Mouse (Mus musculus) intestine, embryonic 15.5 days (tissue): Measurements from ENCODE around the gene Ehd4. TPM values are rescaled to one million over a fixed set of nuclear protein-coding genes. Genes with fewer than 3 reads are reported as not detected.
A peak's percentile ranks its signal among the peaks of the same experiment; 100 is the strongest.

Experiments used
- ATAC-seq: fragments of 200-750 bp; cut with Nextera tagmentation; 2 replicates; pipeline ENCODE4 v1.8.0; 2017; ENCODE audit warnings: moderate TSS enrichment, moderate library complexity
- H3K27ac ChIP-seq: fragments of 300-500 bp; sonication (generic); 2 replicates; pipeline ENCODE4 v1.5.1; 2015; ENCODE audit warnings: mild to moderate bottlenecking, inconsistent platforms
- H3K27me3 ChIP-seq: fragments of 300-500 bp; sonication (generic); replicated peaks from 2 replicates; pipeline ENCODE4 v1.6.1; 2015; ENCODE audit warnings: inconsistent platforms
- H3K36me3 ChIP-seq: fragments of 300-500 bp; sonication (generic); 2 replicates; pipeline ENCODE4 v1.6.1; 2015; ENCODE audit warnings: inconsistent platforms
- H3K4me1 ChIP-seq: fragments of 300-500 bp; sonication (generic); replicated peaks from 2 replicates; pipeline ENCODE4 v1.6.1; 2015; ENCODE audit warnings: inconsistent platforms
- H3K4me2 ChIP-seq: fragments of 300-500 bp; sonication (generic); replicated peaks from 2 replicates; pipeline ENCODE4 v1.6.1; 2015; ENCODE audit warnings: mild to moderate bottlenecking, inconsistent platforms
- H3K4me3 ChIP-seq: fragments of 300-500 bp; sonication (generic); replicated peaks from 2 replicates; pipeline ENCODE4 v1.5.1; 2015; ENCODE audit warnings: inconsistent platforms
- H3K9ac ChIP-seq: fragments of 300-500 bp; sonication (generic); 2 replicates; pipeline ENCODE4 v1.6.1; 2015; ENCODE audit warnings: inconsistent platforms
- H3K9me3 ChIP-seq: fragments of 300-500 bp; sonication (generic); 2 replicates; pipeline ENCODE4 v1.6.1; 2016; ENCODE audit warnings: inconsistent platforms
- WGBS: fragments of 180-500 bp; shearing (Covaris S2); methylation state at CpG from one replicate; pipeline ENCODE4 v1.1.7; 2015; 5-methylcytosine and 5-hydroxymethylcytosine counted together
- polyA plus RNA-seq: library from polyadenylated mRNA; unstranded; fragments of >200 nt; fragmentation: Nextera tagmentation; extraction: Ambion mirVana; gene quantifications from 2 replicates; pipeline ENCODE4 v1.2.1, GENCODE M21; 2015

Gene Ehd4
- polyA plus RNA-seq: 50.0 and 50.1 TPM in 2 replicates

DNA sequence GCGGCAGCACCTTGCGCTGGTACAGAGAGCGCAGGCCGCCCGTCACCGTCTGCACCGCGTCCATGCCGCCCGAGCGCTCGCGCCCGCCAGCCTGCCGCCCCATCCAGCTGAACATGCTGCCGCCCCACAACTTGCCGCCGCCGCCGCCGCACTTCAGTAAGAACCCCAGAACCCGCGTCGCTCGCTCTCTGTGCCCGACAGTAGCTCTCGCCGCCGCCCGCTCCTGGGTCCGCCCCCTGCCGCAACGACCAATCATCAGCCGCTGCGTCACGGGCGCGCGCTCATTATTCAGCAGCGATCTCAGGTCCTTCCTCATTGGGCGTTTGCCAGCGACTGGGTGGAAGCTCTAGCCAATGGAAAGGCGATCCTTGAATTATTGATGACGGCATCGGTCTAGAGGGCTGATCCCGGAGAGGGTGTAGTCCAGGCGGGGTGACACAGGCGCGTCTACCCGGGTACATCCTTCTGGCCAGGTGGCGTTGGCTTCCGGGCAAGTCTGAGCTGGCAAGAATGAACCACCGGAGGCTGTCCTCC, at the start of gene Ehd4:
TSS of gene Ehd4 (minus strand) at position 246 of the 534 bp plus-strand sequence.
- no peaks in the 10 kb centered on the region for H3K27me3 ChIP-seq
- H3K9ac ChIP-seq: peak within 1 kb of the TSS; percentile 52
- WGBS: under 1% methylated on average over 53 of the region's 53 CpGs
- H3K36me3 ChIP-seq: no peaks in the 10 kb centered on the region
- peak within 1 kb of the TSS; percentile 68 for H3K27ac ChIP-seq
- no peaks in the 10 kb centered on the region for H3K9me3 ChIP-seq
- peak; percentile 99 for ATAC-seq
- H3K4me3 ChIP-seq: peak within 1 kb of the TSS; percentile 72
- H3K4me1 ChIP-seq: 0 out of 2 replicates have a peak, but pooled peaks cover 2% of the 10 kb centered on the region
- peak within 1 kb of the TSS; percentile 86 for H3K4me2 ChIP-seq

DNA sequence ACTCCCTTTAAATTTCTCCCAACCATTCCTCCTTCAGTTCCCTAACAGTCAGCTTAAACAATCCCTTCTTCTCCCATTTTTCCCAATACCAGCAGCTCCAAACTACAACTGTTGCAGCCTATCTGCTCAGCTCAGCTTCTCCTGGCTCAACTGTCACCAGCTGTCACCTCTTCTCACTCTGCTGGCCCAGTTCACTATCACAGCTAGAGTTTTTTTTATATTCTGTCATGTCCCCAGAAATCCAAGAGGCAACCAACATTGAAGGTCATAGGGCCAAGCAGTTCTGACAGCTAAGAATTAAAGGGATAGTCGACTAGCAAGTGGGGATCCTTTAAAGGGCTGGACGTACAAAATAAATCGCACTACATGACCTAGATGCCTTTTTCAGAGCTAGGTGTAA, 49.3 kb upstream of the Ehd4 start:
- Histone ChIP-seq H3K9ac (no peak overlapping the region), H3K27ac (no peak overlapping the region), H3K4me3 (no peak overlapping the region), H3K27me3 (no peaks in the 10 kb centered on the region), H3K4me2 (no peak overlapping the region), H3K4me1 (no peaks in the 10 kb centered on the region), H3K36me3 (no peaks in the 10 kb centered on the region), H3K9me3 (no peaks in the 10 kb centered on the region)
- ATAC-seq: no peak
- 67% methylated on average over 3 of the region's 3 CpGs for WGBS

DNA sequence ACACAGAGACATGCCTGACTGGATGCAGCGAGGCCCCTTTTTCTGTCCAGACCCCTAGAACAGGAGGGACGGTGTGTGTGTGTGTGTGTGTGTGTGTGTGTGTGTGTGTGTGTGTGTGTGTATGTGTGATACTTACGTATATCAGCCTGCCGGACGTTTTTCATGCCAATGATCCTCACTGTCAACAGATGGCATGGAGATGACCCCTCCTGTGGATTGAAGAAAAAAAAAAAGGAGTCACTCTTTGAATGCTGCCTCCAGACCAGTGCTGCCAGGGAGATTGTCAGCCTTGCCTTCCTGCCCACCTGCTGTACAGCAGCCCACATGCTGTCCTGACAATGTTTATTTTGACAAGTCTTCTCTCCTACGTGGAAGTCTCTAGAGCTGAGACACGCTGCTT, 45.7 kb upstream of the Ehd4 start:
- Histone ChIP-seq H3K4me3 (no peak overlapping the region), H3K4me2 (no peak overlapping the region), H3K27me3 (no peaks in the 10 kb centered on the region), H3K27ac (no peak overlapping the region), H3K9me3 (no peaks in the 10 kb centered on the region), H3K36me3 (no peaks in the 10 kb centered on the region), H3K9ac (no peak overlapping the region), H3K4me1 (no peaks in the 10 kb centered on the region)
- 65% methylated on average over 7 of the region's 7 CpGs for WGBS
- ATAC-seq: no peak

GRCm38 (mm10) chr2:120188174-120188573, 33.8 kb upstream of the Ehd4 start:
- Histone ChIP-seq H3K9ac (no peak overlapping the region), H3K4me3 (no peak overlapping the region), H3K4me1 (no peaks in the 10 kb centered on the region), H3K36me3 (no peaks in the 10 kb centered on the region), H3K9me3 (no peaks in the 10 kb centered on the region), H3K27me3 (no peaks in the 10 kb centered on the region), H3K27ac (no peak overlapping the region), H3K4me2 (no peak overlapping the region)
- 70% methylated on average over 4 of the region's 4 CpGs for WGBS
- no peak for ATAC-seq

DNA sequence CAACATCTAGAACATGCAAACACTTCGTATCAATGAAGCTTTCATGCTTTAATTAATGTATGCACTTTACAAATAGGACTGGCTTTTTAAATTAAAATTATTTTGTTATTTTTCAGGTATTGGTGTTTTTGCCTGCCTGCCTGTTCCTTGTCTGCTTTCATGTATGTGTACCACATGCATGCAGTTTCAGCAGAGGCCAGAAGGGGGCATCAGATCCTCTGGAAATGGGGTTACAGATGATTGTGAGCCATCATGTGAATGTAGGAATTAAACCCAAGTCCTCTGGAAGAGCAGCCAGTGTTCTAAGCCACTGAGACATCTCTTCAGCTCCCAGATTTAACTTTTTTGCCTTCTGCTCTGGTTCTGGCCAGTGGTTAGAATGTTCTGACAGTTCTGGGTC, 33.2 kb upstream of the Ehd4 start:
- Histone ChIP-seq H3K27ac (no peak overlapping the region), H3K9me3 (no peaks in the 10 kb centered on the region), H3K36me3 (no peaks in the 10 kb centered on the region), H3K4me1 (no peaks in the 10 kb centered on the region), H3K9ac (no peak overlapping the region), H3K27me3 (no peaks in the 10 kb centered on the region), H3K4me3 (no peak overlapping the region), H3K4me2 (no peak overlapping the region)
- no peak for ATAC-seq
- 98% methylated on average over 1 of the region's 1 CpGs for WGBS

GRCm38 (mm10) chr2:120185527-120186276, 31.3 kb upstream of the Ehd4 start:
- Histone ChIP-seq H3K9me3 (no peaks in the 10 kb centered on the region), H3K9ac (no peak overlapping the region), H3K27me3 (no peaks in the 10 kb centered on the region), H3K27ac (no peak overlapping the region), H3K36me3 (no peaks in the 10 kb centered on the region), H3K4me2 (no peak overlapping the region), H3K4me1 (no peaks in the 10 kb centered on the region), H3K4me3 (no peak overlapping the region)
- no peak for ATAC-seq
- 78% methylated on average over 6 of the region's 6 CpGs for WGBS

DNA sequence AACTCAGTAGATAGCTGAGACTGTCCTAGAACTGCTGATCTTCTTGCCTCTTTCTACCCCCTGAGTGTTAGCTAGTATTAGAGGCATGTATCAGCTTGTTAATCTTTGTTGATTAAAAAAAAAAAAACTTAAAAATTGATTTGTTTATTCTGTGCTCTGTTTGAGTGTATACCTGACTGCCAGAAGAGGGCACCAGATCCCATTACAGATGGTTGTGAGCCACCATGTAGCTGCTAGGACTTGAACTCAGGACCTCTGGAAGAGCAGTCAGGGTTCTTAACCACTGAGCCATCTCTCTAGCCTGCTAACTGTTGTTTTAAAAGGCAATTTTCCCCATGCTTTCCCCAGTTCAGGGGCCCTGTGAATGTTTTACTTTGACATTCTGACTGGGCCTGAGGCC, 24.5 kb upstream of the Ehd4 start:
- no peak for ATAC-seq
- no peak overlapping the region for H3K9ac ChIP-seq
- H3K27me3 ChIP-seq: no peaks in the 10 kb centered on the region
- no peaks in the 10 kb centered on the region for H3K36me3 ChIP-seq
- H3K27ac ChIP-seq: no peak overlapping the region
- no peak overlapping the region for H3K4me2 ChIP-seq
- no peaks in the 10 kb centered on the region for H3K9me3 ChIP-seq
- H3K4me3 ChIP-seq: no peak overlapping the region
- H3K4me1 ChIP-seq: no peaks in the 10 kb centered on the region

DNA sequence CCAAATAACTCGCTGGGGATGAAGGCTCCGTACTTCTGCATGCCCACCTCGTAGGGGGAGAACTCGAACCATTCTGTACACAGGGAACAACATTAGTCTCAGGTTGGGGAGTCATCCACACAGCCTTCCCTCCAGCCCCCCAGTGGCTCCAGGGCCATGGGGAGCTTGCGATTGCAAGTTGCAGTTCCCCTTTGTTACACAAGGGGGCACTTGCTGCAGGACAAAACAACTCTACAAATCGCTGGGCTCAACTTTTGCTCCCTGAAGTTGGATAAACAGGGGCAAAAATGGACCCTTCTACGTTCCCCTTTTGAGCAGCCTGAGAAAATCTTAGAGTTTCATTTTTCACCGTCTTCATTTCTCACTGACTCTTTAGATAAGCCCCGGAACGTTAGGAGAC, 19.3 kb upstream of the Ehd4 start:
- Histone ChIP-seq H3K4me2 (0 out of 2 replicates have a peak overlapping the region, but pooled peaks have one; percentile 3), H3K27ac (no peak overlapping the region), H3K4me3 (no peak overlapping the region), H3K36me3 (no peaks in the 10 kb centered on the region), H3K4me1 (no peaks in the 10 kb centered on the region), H3K9ac (no peak overlapping the region), H3K27me3 (no peaks in the 10 kb centered on the region), H3K9me3 (no peaks in the 10 kb centered on the region)
- 27% methylated on average over 10 of the region's 10 CpGs for WGBS
- ATAC-seq: no peak

- 90% methylated on average over 7 of the region's 7 CpGs for WGBS
- Histone ChIP-seq H3K4me1 (no peaks in the 10 kb centered on the region), H3K27ac (no peak overlapping the region), H3K4me3 (no peak overlapping the region), H3K36me3 (no peaks in the 10 kb centered on the region), H3K27me3 (no peaks in the 10 kb centered on the region), H3K9me3 (no peaks in the 10 kb centered on the region), H3K4me2 (no peak overlapping the region), H3K9ac (no peak overlapping the region)
- ATAC-seq: no peak
Measured at GRCm38 (mm10) chr2:120171362-120171761, 17.0 kb upstream of the Ehd4 start.

- H3K9me3 ChIP-seq: no peaks in the 10 kb centered on the region
- ATAC-seq: 0 out of 2 replicates have a peak, but pooled peaks have one; percentile 36
- H3K4me2 ChIP-seq: no peak overlapping the region
- no peak overlapping the region for H3K27ac ChIP-seq
- H3K4me3 ChIP-seq: no peak overlapping the region
- 31% methylated on average over 1 of the region's 1 CpGs for WGBS
- no peaks in the 10 kb centered on the region for H3K27me3 ChIP-seq
- no peaks in the 10 kb centered on the region for H3K4me1 ChIP-seq
- no peaks in the 10 kb centered on the region for H3K36me3 ChIP-seq
- H3K9ac ChIP-seq: no peak overlapping the region
Measured at GRCm38 (mm10) chr2:120170726-120171125, 16.3 kb upstream of the Ehd4 start.

- no peaks in the 10 kb centered on the region for H3K27me3 ChIP-seq
- H3K36me3 ChIP-seq: no peaks in the 10 kb centered on the region
- no peaks in the 10 kb centered on the region for H3K9me3 ChIP-seq
- no peaks in the 10 kb centered on the region for H3K4me1 ChIP-seq
- H3K4me2 ChIP-seq: no peak overlapping the region
- ATAC-seq: no peak
- H3K4me3 ChIP-seq: no peak overlapping the region
- H3K27ac ChIP-seq: no peak overlapping the region
- H3K9ac ChIP-seq: no peak overlapping the region
- WGBS: 86% methylated on average over 3 of the region's 3 CpGs
Measured at GRCm38 (mm10) chr2:120169382-120169781, 15.0 kb upstream of the Ehd4 start.

GRCm38 (mm10) chr2:120167763-120168162, 13.4 kb upstream of the Ehd4 start:
- Histone ChIP-seq H3K36me3 (no peaks in the 10 kb centered on the region), H3K4me3 (no peak overlapping the region), H3K4me2 (no peak overlapping the region), H3K27me3 (no peaks in the 10 kb centered on the region), H3K4me1 (no peaks in the 10 kb centered on the region), H3K9me3 (no peaks in the 10 kb centered on the region), H3K27ac (no peak overlapping the region), H3K9ac (no peak overlapping the region)
- WGBS: 83% methylated on average over 8 of the region's 8 CpGs
- ATAC-seq: no peak

DNA sequence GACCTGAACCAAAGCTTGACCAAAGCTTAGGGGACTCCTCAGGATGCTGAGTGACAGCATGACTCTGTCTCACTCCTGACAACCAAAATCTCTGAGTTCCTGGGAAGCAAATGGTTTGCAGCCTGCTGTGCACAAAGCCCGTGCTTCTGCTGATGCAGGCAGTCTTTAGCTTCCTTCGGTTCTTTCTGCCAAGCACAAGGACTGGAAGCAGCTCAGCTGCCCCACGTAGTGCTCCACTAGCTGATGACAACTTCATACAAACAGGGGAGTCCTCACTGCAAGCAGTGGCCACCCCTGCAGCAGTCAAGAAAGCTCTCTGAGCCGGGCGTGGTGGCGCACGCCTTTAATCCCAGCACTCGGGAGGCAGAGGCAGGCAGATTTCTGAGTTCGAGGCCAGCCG, 11.1 kb upstream of the Ehd4 start:
- Histone ChIP-seq H3K4me1 (no peaks in the 10 kb centered on the region), H3K27ac (no peak overlapping the region), H3K9me3 (no peaks in the 10 kb centered on the region), H3K4me3 (no peak overlapping the region), H3K4me2 (no peak overlapping the region), H3K36me3 (no peaks in the 10 kb centered on the region), H3K27me3 (no peaks in the 10 kb centered on the region), H3K9ac (no peak overlapping the region)
- WGBS: 83% methylated on average over 10 of the region's 10 CpGs
- ATAC-seq: no peak
